Mouse (Mus musculus) gonadal fat pad, adult 2 months (tissue): ENCODE data around the gene Sh3gl2. TPM values are rescaled to one million over a fixed set of nuclear protein-coding genes. Genes with fewer than 3 reads are reported as not detected.

Source experiments
- DNase-seq: peaks from one replicate; pipeline ENCODE4 v3.0.0-alpha.2; 2012; ENCODE audit warnings: low read depth
- polyA plus RNA-seq: library from polyadenylated mRNA; depleted of rRNA; stranded (reverse); fragments of >200 nt; gene quantifications from 2 replicates; pipeline ENCODE4 v1.2.3, GENCODE M21; 2012

The Sh3gl2 gene
- polyA plus RNA-seq, 1 experiment = 18.4 TPM

- no peak for DNase-seq
Measured at GRCm38 (mm10) chr4:85232386-85233381, 27.8 kb downstream of the Sh3gl2 start.

- no peak for DNase-seq
Measured at GRCm38 (mm10) chr4:85241675-85242074, 36.7 kb downstream of the Sh3gl2 start.

- DNase-seq = no peak
Measured at GRCm38 (mm10) chr4:85242562-85242961, 37.6 kb downstream of the Sh3gl2 start.

GRCm38 (mm10) chr4:85248673-85249072, 43.7 kb downstream of the Sh3gl2 start:
- DNase-seq = no peak

GRCm38 (mm10) chr4:85250271-85250670, 45.3 kb downstream of the Sh3gl2 start:
- DNase-seq = no peak

- DNase-seq = no peak
Measured at GRCm38 (mm10) chr4:85250786-85251185, 45.9 kb downstream of the Sh3gl2 start.

- no peak for DNase-seq
Measured at GRCm38 (mm10) chr4:85255771-85256389, 51.0 kb downstream of the Sh3gl2 start.

- DNase-seq = no peak
Measured at GRCm38 (mm10) chr4:85256461-85257202, 51.7 kb downstream of the Sh3gl2 start.

- no peak for DNase-seq
Measured at GRCm38 (mm10) chr4:85257771-85258341, 52.9 kb downstream of the Sh3gl2 start.

GRCm38 (mm10) chr4:85260687-85261658, 56.0 kb downstream of the Sh3gl2 start:
- DNase-seq = no peak

- no peak for DNase-seq
Measured at GRCm38 (mm10) chr4:85262146-85262545, 57.2 kb downstream of the Sh3gl2 start.

GRCm38 (mm10) chr4:85262606-85263005, 57.7 kb downstream of the Sh3gl2 start:
- DNase-seq = no peak

GRCm38 (mm10) chr4:85267456-85267855, 62.5 kb downstream of the Sh3gl2 start:
- no peak for DNase-seq

- DNase-seq = no peak
Measured at GRCm38 (mm10) chr4:85272877-85273276, 68.0 kb downstream of the Sh3gl2 start.

GRCm38 (mm10) chr4:85273452-85273851, 68.5 kb downstream of the Sh3gl2 start:
- DNase-seq = no peak

DNA sequence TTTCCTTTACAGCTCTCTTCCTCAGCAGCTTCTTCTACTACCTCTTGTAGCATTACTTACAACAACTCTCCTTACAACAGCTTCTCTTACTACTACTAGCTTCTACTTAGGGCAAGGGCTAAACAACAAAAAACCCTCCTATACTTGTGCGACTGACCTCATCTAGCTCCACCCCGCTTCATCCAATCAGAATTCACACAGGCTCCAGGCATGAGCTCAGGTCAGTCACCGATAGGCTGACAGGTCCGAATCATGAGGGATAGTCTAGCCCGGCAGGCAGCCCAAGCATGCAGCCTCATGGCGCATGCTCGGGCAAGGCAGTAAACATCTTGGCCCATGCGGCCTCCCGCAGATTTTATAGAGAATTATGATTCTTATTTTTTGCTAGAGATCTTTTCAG, 78.2 kb downstream of the Sh3gl2 start:
- no peak for DNase-seq

DNA sequence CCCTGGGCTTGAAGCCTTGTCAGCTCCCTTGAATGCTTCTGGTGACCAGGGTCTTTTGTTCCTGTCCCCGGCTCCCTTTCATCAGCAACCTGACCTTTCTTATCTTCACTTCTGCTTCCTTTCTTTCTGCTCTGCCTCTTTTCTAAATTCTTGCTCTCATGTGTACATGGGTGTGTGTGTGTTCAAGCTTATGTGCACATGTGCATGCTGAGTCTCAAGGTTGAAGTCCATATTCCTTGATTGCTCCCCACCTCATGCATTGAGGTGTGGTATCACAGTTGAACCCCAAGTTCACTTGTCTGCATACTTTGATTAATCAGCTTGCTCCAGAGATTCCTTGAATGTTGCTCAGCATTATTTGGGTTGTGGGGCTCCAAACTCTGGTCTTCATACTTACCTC, 85.1 kb downstream of the Sh3gl2 start:
- DNase-seq = no peak

- DNase-seq = no peak
Measured at GRCm38 (mm10) chr4:85291296-85291695, 86.4 kb downstream of the Sh3gl2 start.

DNA sequence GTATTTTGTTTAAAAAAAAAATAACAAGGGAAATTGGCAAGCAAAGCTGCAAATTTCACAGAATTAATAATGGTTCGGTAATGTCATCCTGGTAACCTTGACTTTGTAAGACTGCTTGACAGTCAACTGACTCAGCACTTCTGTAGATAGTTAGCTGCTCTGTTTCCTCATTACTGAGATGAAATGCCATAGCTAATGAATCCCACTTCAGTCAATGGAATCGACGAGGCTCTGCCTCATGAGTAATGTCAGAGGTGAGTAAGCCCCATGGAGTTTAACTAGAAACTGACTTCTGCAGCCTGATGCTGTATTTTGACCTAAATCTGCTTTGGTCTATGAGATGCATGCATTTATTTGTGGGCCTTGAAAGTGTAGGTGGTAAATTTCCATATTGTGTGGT, 88.4 kb downstream of the Sh3gl2 start:
- no peak for DNase-seq

DNA sequence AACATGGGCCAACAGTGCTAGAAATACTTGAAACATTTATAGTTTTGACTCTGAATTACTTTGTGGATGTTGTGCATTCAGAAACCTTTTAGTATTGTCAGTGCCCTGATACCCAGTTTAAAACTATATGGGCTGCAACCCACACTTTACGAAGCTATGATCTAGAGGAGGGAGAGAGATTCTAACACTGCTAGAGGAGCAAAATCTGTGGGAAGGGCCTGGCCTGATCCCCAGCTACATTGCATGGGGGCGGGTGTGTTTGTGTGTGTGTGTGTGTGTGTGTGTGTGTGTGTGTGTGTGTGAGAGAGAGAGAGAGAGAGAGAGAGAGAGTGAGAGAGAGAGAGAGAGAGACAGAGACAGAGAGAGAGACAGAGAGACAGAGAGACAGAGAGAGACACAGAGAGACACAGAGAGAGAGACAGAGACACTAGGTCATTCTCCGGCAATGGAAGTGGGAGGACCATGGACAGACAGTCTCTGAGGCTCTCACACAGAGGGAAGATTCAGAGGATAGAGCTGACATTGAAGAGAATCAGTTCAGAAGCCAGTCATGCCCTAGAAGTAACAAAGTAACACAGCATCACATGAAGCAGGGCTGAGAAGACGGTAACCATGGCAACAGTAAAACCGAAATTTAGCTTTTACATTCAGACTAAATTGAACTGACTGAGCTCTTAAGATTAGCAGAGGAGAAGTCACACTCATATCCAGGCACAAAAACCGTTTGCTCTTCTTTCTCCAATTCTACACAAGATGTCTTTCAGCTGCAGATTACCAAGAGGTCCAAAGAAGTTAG, 95.9 kb downstream of the Sh3gl2 start:
- DNase-seq = no peak
